Mouse (Mus musculus): ENCODE results near the gene BC016579. TPM values are rescaled to one million over a fixed set of nuclear protein-coding genes. Genes with fewer than 3 reads are reported as not detected.

The BC016579 gene
- polyA plus RNA-seq (2017; shearing (Covaris generic)): under 1 TPM in 1 of 2 experiments, not detected in 1; 0.10 TPM

DNA sequence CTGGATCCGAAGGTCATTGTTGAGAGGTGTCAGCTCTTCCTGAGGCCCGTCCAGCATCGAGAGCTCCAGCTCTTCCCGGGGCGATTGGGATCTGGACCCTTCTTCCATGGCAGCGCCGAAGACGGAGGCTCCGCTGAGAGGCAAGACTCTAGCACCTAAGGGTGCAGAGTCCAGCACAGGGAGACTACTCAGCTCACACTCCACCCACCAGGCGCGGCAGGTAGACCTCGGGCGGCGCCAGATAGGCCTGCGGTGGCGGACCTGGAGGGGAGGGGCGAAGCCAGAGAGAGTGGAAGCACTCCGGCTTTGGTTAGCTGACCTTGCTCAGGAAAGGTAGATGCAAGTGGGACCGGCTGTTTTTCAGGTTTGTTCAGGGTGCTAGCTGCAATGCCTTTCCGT lies at the start of gene BC016579:
Gene BC016579 (minus strand): TSS at position 135 of the 399 bp plus-strand sequence.

DNA sequence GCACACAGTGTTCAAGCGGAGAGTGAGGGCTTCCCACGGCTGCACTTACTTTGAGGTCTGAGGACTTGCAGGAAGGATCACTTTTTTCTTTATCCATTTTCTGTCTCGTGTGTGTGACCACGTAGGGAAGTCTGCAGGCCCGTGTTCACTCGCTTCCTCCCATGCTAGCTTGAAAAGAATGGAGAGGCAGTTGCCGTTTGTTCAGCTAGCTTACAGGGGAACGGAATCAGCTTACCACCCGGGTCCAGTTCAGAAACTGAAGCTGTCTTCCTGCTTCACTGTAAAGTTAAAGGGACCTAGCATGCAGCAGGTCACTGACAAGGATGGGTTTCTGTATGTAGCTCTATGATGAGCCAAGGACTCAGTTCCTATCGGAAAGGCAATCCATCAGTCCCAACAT lies 39.7 kb upstream of the BC016579 start, which contains the start of gene Tmprss7:
Gene Tmprss7 (minus strand): TSS at position 101 of the 400 bp plus-strand sequence.

DNA sequence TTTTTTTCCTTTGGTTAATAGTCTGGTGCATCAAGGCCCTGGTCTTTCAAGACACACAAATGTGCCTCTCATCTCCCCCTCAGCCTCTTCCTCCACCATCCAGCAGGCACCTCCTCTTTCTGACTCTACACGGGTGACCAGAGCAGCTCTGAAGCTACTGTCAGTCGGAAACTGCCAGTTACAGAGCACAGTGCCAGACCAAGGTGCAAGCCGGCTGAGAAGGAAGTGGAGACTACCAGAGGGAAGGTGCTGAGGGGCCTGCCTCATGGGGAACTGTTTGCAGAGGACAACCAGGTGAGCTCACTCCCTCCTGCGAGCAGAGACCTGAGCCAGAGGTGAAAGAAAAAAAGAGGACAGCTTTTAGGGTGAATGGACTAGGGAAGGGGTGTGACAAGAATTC lies 43.6 kb downstream of the BC016579 start, which contains the start of gene Gcsam:
Gene Gcsam (plus strand): TSS at position 114 of the 400 bp plus-strand sequence.

Other genes with a start within 250 kb of the BC016579 start
- gene Cd200, start 245.0 kb downstream of the BC016579 start, polyA plus RNA-seq (2017; shearing (Covaris generic)): 100 to 1,000 TPM; 103 to 117 TPM
- gene Gm609, start 161.1 kb downstream of the BC016579 start, polyA plus RNA-seq (2017; shearing (Covaris generic)): 1 to 10 TPM in 1 of 2 experiments, under 1 TPM in 1; 0.17 to 2.7 TPM
- under 1 TPM in 1 of 2 experiments, not detected in 1; 0.26 TPM for gene Gm17783, start 122.0 kb downstream of the BC016579 start, polyA plus RNA-seq (2017; shearing (Covaris generic))
- gene Slc9c1, start 118.8 kb downstream of the BC016579 start, polyA plus RNA-seq (2017; shearing (Covaris generic)): under 1 TPM; 0.05 to 0.16 TPM
- gene Gcsam, start 43.7 kb downstream of the BC016579 start, polyA plus RNA-seq (2017; shearing (Covaris generic)): 1 to 10 TPM in 1 of 2 experiments, not detected in 1; 1.5 TPM
- under 1 TPM in 1 of 2 experiments, not detected in 1; 0.67 TPM for gene Tmprss7, start 39.6 kb upstream of the BC016579 start, polyA plus RNA-seq (2017; shearing (Covaris generic))
- gene Tagln3, start 70.5 kb upstream of the BC016579 start, polyA plus RNA-seq (2017; shearing (Covaris generic)): under 1 TPM in 1 of 2 experiments, not detected in 1; 0.53 TPM
- 10 to 100 TPM; 35.0 to 35.7 TPM for gene Abhd10, start 88.9 kb upstream of the BC016579 start, polyA plus RNA-seq (2017; shearing (Covaris generic))